Mouse (Mus musculus) olfactory bulb, adult 2 months (tissue): ENCODE results near the gene Myl9. TPM values are rescaled to one million over a fixed set of nuclear protein-coding genes. Genes with fewer than 3 reads are reported as not detected.

Experiments used
- H3K27ac ChIP-seq: fragments of 200-500 bp; 2 replicates; pipeline ENCODE4 v1.5.1; 2012; ENCODE audit warnings: low read depth, low read length; ENCODE audit not compliant: insufficient read depth
- H3K4me1 ChIP-seq: fragments of 200-500 bp; 2 replicates; pipeline ENCODE4 v1.6.1; 2012; ENCODE audit warnings: low read length; ENCODE audit not compliant: control insufficient read depth, insufficient read depth
- H3K4me3 ChIP-seq: fragments of 200-500 bp; 2 replicates; pipeline ENCODE4 v1.5.1; 2012; ENCODE audit warnings: mild to moderate bottlenecking, low read depth, low read length, moderate library complexity; ENCODE audit not compliant: insufficient read depth
- CTCF ChIP-seq: fragments of 200-500 bp; IDR thresholded peaks from 2 replicates; pipeline ENCODE4 v1.5.1; 2012; ENCODE audit warnings: low read depth, mild to moderate bottlenecking, low read length, moderate library complexity; ENCODE audit not compliant: insufficient read depth
- POLR2A ChIP-seq: fragments of 200-500 bp; IDR thresholded peaks from 2 replicates; pipeline ENCODE4 v1.6.1; 2012; ENCODE audit warnings: mild to moderate bottlenecking, low read depth, low read length, moderate library complexity; ENCODE audit not compliant: insufficient read depth
- WGBS: fragments of 180-500 bp; shearing (Covaris S2); methylation state at CpG from one replicate; pipeline ENCODE4 v1.1.7; 2018; 5-methylcytosine and 5-hydroxymethylcytosine counted together
- polyA plus RNA-seq: library from polyadenylated mRNA; stranded (reverse); fragments of >200 nt; gene quantifications from 2 replicates; pipeline ENCODE4 v1.2.4, GENCODE M21; 2012; ENCODE audit warnings: low replicate concordance; ENCODE audit not compliant: missing spikeins, insufficient read depth, insufficient read length

Myl9 gene
- polyA plus RNA-seq, 1 experiment = not detected

GRCm38 (mm10) chr2:156773470-156773869 is 1.8 kb upstream of the Myl9 start:
- TF ChIP-seq POLR2A (no peak), CTCF (no peak)
- Histone ChIP-seq H3K4me1 (peaks cover 10% of the 10 kb centered on the region), H3K4me3 (no peak overlapping the region), H3K27ac (no peak overlapping the region)

DNA sequence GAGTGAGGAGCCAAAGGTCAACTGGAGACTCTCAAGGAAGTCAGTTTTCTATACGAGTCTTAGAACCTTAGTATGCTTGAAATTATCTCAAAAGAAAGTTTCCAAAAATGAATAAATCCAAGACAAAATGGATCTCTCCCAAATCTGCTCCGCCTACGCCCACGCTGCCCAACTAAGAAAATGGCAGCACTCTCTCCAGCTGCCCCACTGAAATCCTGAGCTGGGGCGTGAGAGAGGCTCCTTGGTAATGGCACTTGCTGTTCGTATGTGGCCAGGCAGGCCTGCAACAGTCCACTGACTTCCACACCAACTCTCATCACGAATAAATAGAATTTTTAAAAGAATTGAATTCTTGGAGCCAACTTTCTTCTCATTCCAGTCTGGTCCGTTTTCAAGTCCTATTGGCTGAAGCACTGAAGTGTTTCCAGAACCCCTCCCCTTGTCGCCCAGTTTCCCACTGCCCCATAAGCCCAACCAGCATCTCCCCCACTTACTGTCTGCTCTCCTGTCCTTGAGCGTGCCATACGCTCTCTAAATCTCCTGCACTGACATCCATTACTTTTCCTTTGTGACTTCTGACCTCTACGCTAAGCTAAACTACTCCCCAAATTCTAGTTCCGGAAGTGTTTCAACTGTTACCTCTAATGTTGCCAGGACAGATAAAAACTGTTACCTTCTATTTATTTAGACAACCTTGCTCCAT is 1.0 kb upstream of the Myl9 start:
- Histone ChIP-seq H3K4me1 (peaks cover 10% of the 10 kb centered on the region), H3K4me3 (no peak overlapping the region), H3K27ac (no peak overlapping the region)
- 83% methylated on average over 13 of the region's 13 CpGs for WGBS
- TF ChIP-seq CTCF (no peak), POLR2A (no peak)

DNA sequence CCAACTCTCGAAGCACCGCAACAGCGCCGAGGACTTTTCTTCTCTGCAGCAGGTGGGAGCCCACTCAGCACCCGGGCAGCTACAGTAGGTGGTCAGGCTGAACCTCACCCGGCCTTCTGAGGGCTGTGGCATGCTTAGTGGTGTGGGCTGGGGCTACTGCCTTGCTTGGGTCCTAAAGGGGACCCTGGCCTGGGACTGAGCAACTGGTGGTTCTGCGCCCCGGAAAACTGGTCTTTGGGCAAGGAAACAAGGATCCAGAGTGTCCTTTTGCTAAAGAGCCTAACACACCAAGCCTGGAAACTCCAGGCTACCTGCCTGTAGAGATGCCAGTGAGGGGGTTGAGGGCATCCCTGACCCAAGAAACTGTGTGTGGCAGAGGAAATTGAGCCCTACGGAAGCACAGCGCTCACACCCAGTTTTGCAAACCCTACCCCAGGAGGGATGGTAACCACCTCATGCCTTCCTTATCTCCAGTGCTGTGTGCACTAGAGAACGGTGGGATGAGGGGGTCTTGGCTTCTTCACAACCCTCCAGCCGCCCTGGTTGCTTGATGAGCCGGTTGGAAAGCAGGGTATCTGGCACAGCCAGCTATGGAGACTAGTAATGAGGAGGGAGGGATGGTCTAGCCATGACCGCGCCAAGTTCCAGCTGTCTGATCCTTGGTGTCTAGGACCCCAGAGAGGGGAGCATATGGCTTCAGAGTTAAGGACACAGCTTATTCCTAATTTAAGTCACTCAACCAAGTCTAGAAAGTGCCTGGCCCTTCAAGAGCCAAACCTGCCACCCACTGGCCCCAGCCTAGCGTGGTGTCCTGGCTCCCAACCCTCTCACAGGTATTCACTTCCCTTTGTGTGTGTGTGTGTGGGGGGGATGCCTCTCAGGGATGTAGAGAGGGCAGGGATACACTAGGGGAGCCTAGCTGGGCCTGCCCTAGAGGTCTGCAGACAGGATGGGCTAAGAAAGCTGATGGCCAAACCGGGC is 525 bp downstream of the Myl9 start:
- TF ChIP-seq CTCF (no peak), POLR2A (no peak)
- WGBS = 43% methylated on average over 17 of the region's 17 CpGs
- peak overlapping the region; percentile 18; the same call in 1 of the 2 replicates for H3K4me3 ChIP-seq
- peaks cover 10% of the 10 kb centered on the region for H3K4me1 ChIP-seq
- no peak overlapping the region for H3K27ac ChIP-seq

DNA sequence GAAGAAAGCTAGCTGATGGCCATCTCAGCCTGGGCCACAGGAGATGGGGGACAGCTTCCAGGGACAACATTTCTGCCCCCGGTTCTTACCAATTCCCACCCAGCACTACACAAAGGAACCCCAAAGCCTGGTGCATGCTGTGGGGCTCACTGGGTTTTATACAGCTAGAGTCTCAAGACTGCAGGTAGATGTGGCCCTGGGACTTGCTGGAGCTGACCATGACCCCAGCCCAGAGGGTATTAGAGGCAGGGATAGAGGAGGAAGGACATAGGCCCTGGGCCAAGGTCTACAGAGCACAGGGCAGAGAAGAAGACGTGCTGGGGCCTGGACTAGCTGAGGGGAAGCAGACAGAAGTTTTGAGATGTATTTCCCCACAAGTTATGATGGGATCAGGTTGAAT is 1.7 kb downstream of the Myl9 start:
- Histone ChIP-seq H3K4me1 (peaks cover 10% of the 10 kb centered on the region), H3K4me3 (no peak overlapping the region), H3K27ac (no peak overlapping the region)
- WGBS = 92% methylated on average over 2 of the region's 2 CpGs
- TF ChIP-seq CTCF = no peak
- TF ChIP-seq POLR2A = no peak

- TF ChIP-seq CTCF (no peak), POLR2A (no peak)
- Histone ChIP-seq H3K4me1 (peaks cover 10% of the 10 kb centered on the region), H3K4me3 (no peak overlapping the region), H3K27ac (no peak overlapping the region)
- WGBS = 60% methylated on average over 7 of the region's 7 CpGs
These were observed 2.2 kb downstream of the Myl9 start for GRCm38 (mm10) chr2:156777326-156778004.

DNA sequence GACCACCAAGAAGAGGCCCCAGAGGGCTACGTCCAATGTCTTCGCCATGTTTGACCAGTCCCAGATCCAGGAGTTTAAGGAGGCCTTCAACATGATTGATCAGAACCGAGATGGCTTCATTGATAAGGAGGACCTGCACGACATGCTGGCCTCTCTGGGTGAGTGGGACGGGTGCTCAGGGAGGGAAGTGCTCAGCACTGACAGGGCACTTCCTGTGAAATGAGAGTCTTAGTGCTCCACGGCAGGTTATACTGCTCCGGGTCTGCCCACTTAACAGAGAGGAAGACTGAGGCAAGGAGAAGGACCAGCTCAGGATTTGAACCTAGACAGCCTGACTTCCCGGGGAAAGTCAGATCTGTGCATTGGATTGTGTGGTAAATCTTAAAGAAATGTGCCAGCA is 3.4 kb downstream of the Myl9 start:
- H3K4me1 ChIP-seq = peaks cover 10% of the 10 kb centered on the region
- WGBS = 92% methylated on average over 8 of the region's 8 CpGs
- no peak overlapping the region for H3K27ac ChIP-seq
- TF ChIP-seq POLR2A (no peak), CTCF (no peak)
- H3K4me3 ChIP-seq = no peak overlapping the region

- 79% methylated on average over 5 of the region's 5 CpGs for WGBS
- no peak overlapping the region for H3K27ac ChIP-seq
- H3K4me1 ChIP-seq = peaks cover 10% of the 10 kb centered on the region
- TF ChIP-seq POLR2A = no peak
- TF ChIP-seq CTCF = no peak
- H3K4me3 ChIP-seq = no peak overlapping the region
These were observed 3.8 kb downstream of the Myl9 start for GRCm38 (mm10) chr2:156779036-156779435.

GRCm38 (mm10) chr2:156779488-156779887 is 4.3 kb downstream of the Myl9 start:
- TF ChIP-seq POLR2A = no peak
- no peak for TF ChIP-seq CTCF
- H3K27ac ChIP-seq = no peak overlapping the region
- no peak overlapping the region for H3K4me3 ChIP-seq
- peaks cover 10% of the 10 kb centered on the region for H3K4me1 ChIP-seq
- WGBS = 73% methylated on average over 2 of the region's 2 CpGs
